Mouse (Mus musculus): ENCODE measurements around the gene Gpr143. TPM values are rescaled to one million over a fixed set of nuclear protein-coding genes. Genes with fewer than 3 reads are reported as not detected.

Gene Gpr143
- polyA plus RNA-seq, 2 experiments = 0.02 TPM; not detected in 1

DNA sequence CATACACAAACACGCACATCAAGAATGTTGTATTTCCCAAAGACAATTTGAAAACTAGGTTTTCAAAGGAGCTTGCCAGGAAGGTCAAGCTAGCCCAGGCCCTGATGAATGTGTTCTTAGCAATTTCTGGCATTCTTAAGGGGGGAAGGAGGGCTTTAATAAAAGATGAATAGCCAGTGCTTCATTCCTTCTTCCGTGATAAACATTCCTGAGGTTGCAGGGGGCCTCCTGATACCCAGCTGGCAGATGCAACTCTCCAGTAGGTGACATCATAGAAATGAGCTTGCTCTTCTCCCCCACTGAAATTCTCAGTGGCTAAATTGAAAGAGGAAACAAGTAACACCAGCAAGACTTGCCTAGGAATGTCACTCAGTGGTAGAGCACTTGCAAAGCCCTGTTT is 17.6 kb upstream of the Gpr143 start:
- H3K4me2 ChIP-seq (ENCODE audit: low read depth) = no peak overlapping the region
- no peak overlapping the region for H3K9ac ChIP-seq (replicated peaks)
- no peaks in the 10 kb centered on the region for H3K36me3 ChIP-seq (replicated peaks; ENCODE audit: control insufficient read depth, insufficient read depth, low read depth)
- DNase-seq (ENCODE audit: low read depth in 3 of 3, low spot score in 3 of 3) (no peak), ATAC-seq (ENCODE audit: insufficient read depth) (no peak)
- peaks cover 2% of the 10 kb centered on the region for H3K27me3 ChIP-seq (ENCODE audit: control insufficient read depth, insufficient read depth, low read length)
- no peaks in the 10 kb centered on the region for H3K9me3 ChIP-seq (ENCODE audit: control insufficient read depth, low read length)
- no peaks in the 10 kb centered on the region for H3K4me1 ChIP-seq (replicated peaks; ENCODE audit: control insufficient read depth in 2 of 2, insufficient read depth in 2 of 2, low read length in 1 of 2)
- TF ChIP-seq CTCF (IDR thresholded peaks at IDR 0.05; ENCODE audit: low read depth) = no peak
- no peak for TF ChIP-seq EP300 (IDR thresholded peaks at IDR 0.05; ENCODE audit: low read depth)
- no peak overlapping the region for H3K27ac ChIP-seq
- 47% methylated on average over 2 of the region's 2 CpGs for WGBS (ENCODE audit: insufficient replicate concordance)
- no peak overlapping the region for H3K4me3 ChIP-seq (ENCODE audit: insufficient read depth in 1 of 2, low read depth in 2 of 2, low read length in 2 of 2)

DNA sequence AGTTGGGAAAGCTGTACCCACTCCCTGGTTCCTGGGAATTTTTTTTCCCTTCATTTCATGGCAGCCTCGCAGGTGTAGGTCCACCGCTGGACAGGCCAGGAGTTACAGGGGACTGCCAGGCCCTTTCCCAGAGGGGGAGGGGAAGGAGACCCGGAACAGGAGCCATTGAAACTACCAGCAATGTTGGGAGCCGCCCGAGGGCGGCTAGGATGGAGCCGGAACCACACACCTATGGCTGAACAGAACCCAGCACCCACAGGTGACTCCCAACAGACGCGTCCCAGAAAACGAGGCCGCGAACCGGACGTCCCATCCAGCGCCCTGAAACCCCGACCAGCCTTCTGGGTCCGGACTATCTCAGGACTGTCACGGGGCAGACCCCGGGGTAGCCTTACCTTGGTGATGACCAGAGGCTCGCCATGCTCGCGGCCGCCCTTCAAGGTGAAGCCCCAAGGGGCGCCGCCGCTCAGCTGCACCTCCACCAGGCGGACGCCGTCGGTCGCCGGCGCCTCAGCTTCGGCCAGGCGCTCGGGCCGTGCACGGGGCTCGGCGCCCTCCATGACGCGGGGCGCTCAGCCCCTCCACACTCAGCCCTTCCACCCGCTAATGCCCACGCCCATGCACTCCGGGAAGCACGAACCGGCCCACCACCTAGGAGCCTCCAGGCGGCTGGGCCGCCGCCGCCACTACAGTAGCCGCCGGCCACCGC is 12.7 kb upstream of the Gpr143 start, which contains the start of gene Shroom2:
TSS of gene Shroom2 (minus strand) at position 575 of the 709 bp plus-strand sequence.
- Histone ChIP-seq H3K9ac (replicated peaks) (no peak within 1 kb of the TSS), H3K27me3 (ENCODE audit: control insufficient read depth, insufficient read depth, low read length) (peaks cover 14% of the 10 kb centered on the region), H3K36me3 (replicated peaks; ENCODE audit: control insufficient read depth, insufficient read depth, low read depth) (no peaks in the 10 kb centered on the region), H3K27ac (no peak within 1 kb of the TSS), H3K4me3 (ENCODE audit: insufficient read depth in 1 of 2, low read depth in 2 of 2, low read length in 2 of 2) (peak within 1 kb of the TSS; percentile 43 to 44), H3K4me2 (ENCODE audit: low read depth) (peak within 1 kb of the TSS; percentile 22; the same call in 1 of the 2 replicates), H3K9me3 (ENCODE audit: control insufficient read depth, low read length) (no peaks in the 10 kb centered on the region), H3K4me1 (replicated peaks; ENCODE audit: control insufficient read depth in 2 of 2, insufficient read depth in 2 of 2, low read length in 1 of 2) (no peaks in the 10 kb centered on the region)
- WGBS (ENCODE audit: insufficient replicate concordance) = 6% methylated on average over 44 of the region's 55 CpGs
- DNase-seq (ENCODE audit: low read depth in 3 of 3, low spot score in 3 of 3) (no peak), ATAC-seq (ENCODE audit: insufficient read depth) (peak; percentile 52; the same call in 1 of the 2 replicates)
- no peak for TF ChIP-seq EP300 (IDR thresholded peaks at IDR 0.05; ENCODE audit: low read depth)
- TF ChIP-seq CTCF (IDR thresholded peaks at IDR 0.05; ENCODE audit: low read depth) = no peak

DNA sequence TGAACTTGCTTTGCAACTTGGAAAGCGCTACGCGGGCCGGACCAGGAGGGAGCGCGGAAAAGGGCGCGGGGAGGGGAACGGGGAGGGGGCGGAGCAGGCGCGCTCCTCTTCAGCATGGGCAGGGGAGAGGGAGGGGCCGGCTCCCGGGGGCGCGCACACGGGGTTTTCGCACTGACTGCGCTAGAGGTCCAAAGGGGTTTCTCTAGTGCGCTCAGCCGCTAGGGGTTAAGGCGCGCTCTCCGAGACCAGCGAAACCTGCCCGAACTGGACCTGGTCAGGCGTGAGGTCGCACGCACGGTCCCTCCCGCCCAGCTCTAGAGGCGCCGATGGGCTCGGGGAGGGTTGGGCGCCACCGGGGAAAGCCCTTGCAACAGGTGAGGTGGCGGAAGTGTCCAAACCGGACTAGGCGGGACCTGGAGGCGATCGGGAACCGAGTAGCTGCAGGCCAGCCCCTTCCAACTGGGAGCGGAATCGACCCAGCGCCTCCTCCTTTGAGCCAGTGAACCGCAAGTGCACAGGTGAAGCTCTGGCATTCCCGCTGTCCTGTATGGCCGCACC is 12.0 kb upstream of the Gpr143 start:
- TF ChIP-seq CTCF (IDR thresholded peaks at IDR 0.05; ENCODE audit: low read depth) (no peak), EP300 (IDR thresholded peaks at IDR 0.05; ENCODE audit: low read depth) (no peak)
- Histone ChIP-seq H3K9me3 (ENCODE audit: control insufficient read depth, low read length) (no peaks in the 10 kb centered on the region), H3K27ac (no peak overlapping the region), H3K9ac (replicated peaks) (no peak overlapping the region), H3K4me1 (replicated peaks; ENCODE audit: control insufficient read depth in 2 of 2, insufficient read depth in 2 of 2, low read length in 1 of 2) (no peaks in the 10 kb centered on the region), H3K4me3 (ENCODE audit: insufficient read depth in 1 of 2, low read depth in 2 of 2, low read length in 2 of 2) (peak overlapping the region; percentile 43 to 44), H3K27me3 (ENCODE audit: control insufficient read depth, insufficient read depth, low read length) (peaks cover 14% of the 10 kb centered on the region), H3K36me3 (replicated peaks; ENCODE audit: control insufficient read depth, insufficient read depth, low read depth) (no peaks in the 10 kb centered on the region), H3K4me2 (ENCODE audit: low read depth) (peak overlapping the region; percentile 22; the same call in 1 of the 2 replicates)
- WGBS (ENCODE audit: insufficient replicate concordance) = 7% methylated on average over 31 of the region's 48 CpGs
- ATAC-seq (ENCODE audit: insufficient read depth) = peak; percentile 77
- no peak for DNase-seq (ENCODE audit: low read depth in 3 of 3, low spot score in 3 of 3)

GRCm38 (mm10) chrX:152788129-152788528 is 6.4 kb downstream of the Gpr143 start:
- Histone ChIP-seq H3K27ac (no peak overlapping the region), H3K27me3 (ENCODE audit: control insufficient read depth, insufficient read depth, low read length) (no peaks in the 10 kb centered on the region), H3K4me1 (replicated peaks; ENCODE audit: control insufficient read depth in 2 of 2, insufficient read depth in 2 of 2, low read length in 1 of 2) (no peaks in the 10 kb centered on the region), H3K4me3 (ENCODE audit: insufficient read depth in 1 of 2, low read depth in 2 of 2, low read length in 2 of 2) (no peak overlapping the region), H3K4me2 (ENCODE audit: low read depth) (no peak overlapping the region), H3K9ac (replicated peaks) (no peak overlapping the region), H3K9me3 (ENCODE audit: control insufficient read depth, low read length) (no peaks in the 10 kb centered on the region), H3K36me3 (replicated peaks; ENCODE audit: control insufficient read depth, insufficient read depth, low read depth) (no peaks in the 10 kb centered on the region)
- WGBS (ENCODE audit: insufficient replicate concordance) = 18% methylated on average over 1 of the region's 1 CpGs
- ATAC-seq (ENCODE audit: insufficient read depth) = no peak
- TF ChIP-seq CTCF (IDR thresholded peaks at IDR 0.05; ENCODE audit: low read depth) (no peak), EP300 (IDR thresholded peaks at IDR 0.05; ENCODE audit: low read depth) (no peak)
- DNase-seq (ENCODE audit: low read depth in 3 of 3, low spot score in 3 of 3) = no peak

GRCm38 (mm10) chrX:152788611-152789010 is 6.9 kb downstream of the Gpr143 start:
- Histone ChIP-seq H3K27ac (no peak overlapping the region), H3K4me1 (replicated peaks; ENCODE audit: control insufficient read depth in 2 of 2, insufficient read depth in 2 of 2, low read length in 1 of 2) (no peaks in the 10 kb centered on the region), H3K36me3 (replicated peaks; ENCODE audit: control insufficient read depth, insufficient read depth, low read depth) (no peaks in the 10 kb centered on the region), H3K4me2 (ENCODE audit: low read depth) (no peak overlapping the region), H3K27me3 (ENCODE audit: control insufficient read depth, insufficient read depth, low read length) (no peaks in the 10 kb centered on the region), H3K9me3 (ENCODE audit: control insufficient read depth, low read length) (no peaks in the 10 kb centered on the region), H3K4me3 (ENCODE audit: insufficient read depth in 1 of 2, low read depth in 2 of 2, low read length in 2 of 2) (no peak overlapping the region), H3K9ac (replicated peaks) (no peak overlapping the region)
- ATAC-seq (ENCODE audit: insufficient read depth) (no peak), DNase-seq (ENCODE audit: low read depth in 3 of 3, low spot score in 3 of 3) (no peak)
- no peak for TF ChIP-seq CTCF (IDR thresholded peaks at IDR 0.05; ENCODE audit: low read depth)
- TF ChIP-seq EP300 (IDR thresholded peaks at IDR 0.05; ENCODE audit: low read depth) = no peak
- 50% methylated on average over 2 of the region's 2 CpGs for WGBS (ENCODE audit: insufficient replicate concordance)
